Mouse (Mus musculus) natural killer cell, adult 2 months (primary cell): ENCODE measurements at regions not wholly inside any gene's neighbourhood (a gene's known extent, or its start where the extent isn't known, plus 50 kb on each side); places are given as distances from the start of the nearest gene placed in this dataset.
"Not testable (repeated sequence)": the region's sequence is repeated elsewhere in the genome, so short reads cannot be mapped to it uniquely, and the experiment has no call there.

Source experiments
- DNase-seq, 2 experiments: peaks; one replicate each; pipeline ENCODE4 v3.0.0; 2022; ENCODE audit warnings: low spot score in 2 of 2

- not testable (repeated sequence) for DNase-seq
Observed at GRCm38 (mm10) chr6:64948839-64949238, 93.5 kb upstream of the Smarcad1 start.

- DNase-seq, result no peak
Observed at GRCm38 (mm10) chr6:64961608-64962486, 80.5 kb upstream of the Smarcad1 start.

- DNase-seq, result no peak
Observed at GRCm38 (mm10) chr6:64962612-64963011, 79.8 kb upstream of the Smarcad1 start.

- DNase-seq, result no peak
Observed at GRCm38 (mm10) chr6:64964664-64965063, 77.7 kb upstream of the Smarcad1 start.

- DNase-seq, result no peak
Observed at GRCm38 (mm10) chr6:64965203-64965602, 77.2 kb upstream of the Smarcad1 start.

- no peak for DNase-seq
Observed at GRCm38 (mm10) chr6:64970158-64970557, 72.2 kb upstream of the Smarcad1 start.

- DNase-seq, result peak in 1 of 2 experiments; percentile 3
Observed at GRCm38 (mm10) chr6:64973968-64974367, 68.4 kb upstream of the Smarcad1 start.

- not testable (repeated sequence) for DNase-seq
Observed at GRCm38 (mm10) chr6:64974453-64974852, 67.9 kb upstream of the Smarcad1 start.

GRCm38 (mm10) chr6:64982132-64982531, 60.3 kb upstream of the Smarcad1 start:
- DNase-seq, result no peak
